Mouse (Mus musculus): Measurements from ENCODE around the gene Slc25a39.
A peak's percentile ranks its signal among the peaks of the same experiment; 100 is the strongest.

The Slc25a39 gene

GRCm38 (mm10) chr11:102407834-102408215 lies at the start of gene Slc25a39:
Slc25a39 (minus strand) TSS chr11:102407946.
- no peak for DNase-seq (ENCODE audit: low spot score)

GRCm38 (mm10) chr11:102455740-102456396 lies 48.1 kb upstream of the Slc25a39 start:
- peak; percentile 89 for DNase-seq (ENCODE audit: low spot score)

GRCm38 (mm10) chr11:102453131-102453530 lies 45.4 kb upstream of the Slc25a39 start:
- DNase-seq (ENCODE audit: low spot score): no peak

DNA sequence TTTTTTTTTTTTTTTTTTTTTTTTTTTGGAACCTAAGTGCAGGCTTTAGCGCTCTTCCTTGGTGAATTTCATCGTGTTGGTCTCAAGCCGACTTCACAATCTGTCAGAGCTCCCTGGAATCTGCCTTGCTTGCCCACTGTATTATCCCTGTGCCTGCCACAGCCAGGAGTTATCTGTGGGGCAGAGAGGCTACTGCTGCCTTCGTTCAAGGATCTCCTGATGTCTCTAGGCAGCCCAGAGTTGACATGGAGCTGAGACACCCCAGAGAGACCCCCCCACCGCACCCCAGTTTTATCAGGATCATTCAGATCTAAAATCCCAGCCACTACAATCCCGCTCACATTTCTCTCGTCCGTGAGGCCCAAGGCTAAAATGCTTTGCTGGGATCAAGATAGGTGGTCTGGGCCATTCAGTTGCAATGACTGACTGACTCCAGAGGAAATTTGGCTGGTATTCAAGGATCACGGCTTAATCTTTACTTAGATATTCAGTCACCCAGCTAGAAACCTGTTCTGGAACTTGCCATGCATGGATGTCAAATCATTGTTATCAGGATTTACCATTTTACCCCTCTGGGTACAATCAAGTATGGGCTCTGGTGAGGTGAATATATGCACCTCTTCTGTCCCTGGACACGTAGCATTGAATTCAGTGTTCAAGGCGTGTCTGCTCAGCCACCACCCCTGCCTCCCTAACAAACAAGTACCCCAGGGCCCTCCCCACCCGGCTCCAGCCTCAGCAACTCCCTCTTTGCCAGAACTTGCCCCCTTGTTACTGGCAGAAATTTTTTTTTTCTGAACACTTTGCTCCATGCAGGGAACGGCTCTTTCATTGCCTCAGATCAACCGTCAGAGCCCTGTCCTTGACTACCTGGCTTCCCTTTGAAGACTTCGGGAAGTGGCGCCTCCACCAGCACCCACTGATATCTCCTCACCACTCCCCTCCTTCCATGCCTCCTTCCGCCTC lies 41.6 kb upstream of the Slc25a39 start:
- DNase-seq (ENCODE audit: low spot score): no peak

GRCm38 (mm10) chr11:102448327-102448726 lies 40.6 kb upstream of the Slc25a39 start:
- no peak for DNase-seq (ENCODE audit: low spot score)

DNA sequence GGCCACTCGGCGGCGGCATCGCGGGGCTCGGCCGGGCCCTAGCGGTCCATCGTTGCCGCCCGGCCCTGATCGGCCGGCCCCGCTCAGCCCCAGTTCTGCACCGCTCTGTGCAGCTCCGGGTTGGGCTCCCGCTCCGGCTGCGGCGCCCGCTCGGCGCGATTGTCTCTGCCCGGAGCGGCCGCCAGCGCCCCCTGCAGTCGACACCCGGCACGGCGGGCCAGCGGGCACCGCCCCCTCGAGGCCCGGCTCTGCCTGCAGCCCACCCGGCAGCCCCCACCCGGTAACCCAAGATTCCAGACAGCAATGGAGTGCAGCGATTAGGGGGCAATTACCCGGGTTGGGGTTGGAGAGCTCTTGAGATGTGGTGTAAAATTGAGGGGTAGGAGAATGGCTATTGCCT lies 39.8 kb upstream of the Slc25a39 start, which contains the start of gene Fam171a2:
Fam171a2 (minus strand) TSS at position 186 of the 400 bp plus-strand sequence.
- DNase-seq (ENCODE audit: low spot score): peak; percentile 53

DNA sequence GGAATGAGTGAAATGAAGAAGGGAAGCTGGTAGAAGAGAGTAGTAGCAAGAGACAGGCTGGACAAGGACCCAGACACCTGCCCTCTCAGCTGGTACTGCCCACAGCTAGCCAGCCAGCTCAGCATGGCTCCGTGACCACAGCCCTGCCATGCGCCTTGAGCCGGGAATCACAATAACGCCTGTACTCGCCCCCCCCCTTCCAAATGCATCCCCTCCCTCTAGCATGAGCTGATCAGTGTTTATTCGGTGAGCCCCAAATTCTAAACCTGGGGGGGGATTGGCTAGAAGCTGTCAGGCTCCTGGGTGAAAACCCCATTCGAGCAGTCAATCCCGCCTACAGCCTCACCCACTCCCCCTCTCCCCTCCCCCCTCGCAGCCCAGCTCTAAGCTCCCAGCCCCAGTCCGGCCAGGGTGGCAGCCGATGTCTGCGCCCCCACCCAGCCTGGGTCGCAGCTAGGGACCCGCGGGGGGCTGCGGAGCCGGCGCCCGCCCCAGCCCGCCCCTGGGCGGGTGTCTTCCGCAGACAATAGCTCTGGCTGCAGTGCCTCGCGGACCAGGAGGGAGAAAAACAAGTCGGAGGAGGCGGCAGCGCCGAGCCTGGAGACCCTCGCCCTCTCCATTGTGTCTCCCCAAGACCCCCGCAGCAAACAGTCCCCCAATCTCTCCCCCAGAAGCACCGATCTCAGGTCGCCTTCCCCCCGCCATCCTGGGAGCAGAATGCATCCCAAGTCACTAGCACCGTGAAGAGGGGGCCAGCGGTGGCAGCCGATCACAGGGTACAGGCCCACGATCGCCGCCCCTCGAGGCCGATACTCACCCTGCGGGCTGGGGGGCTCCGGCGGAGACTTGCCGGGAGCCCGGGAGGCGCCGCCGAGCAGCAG lies 39.1 kb upstream of the Slc25a39 start:
- peak; percentile 42 for DNase-seq (ENCODE audit: low spot score)

- DNase-seq (ENCODE audit: low spot score): no peak
These were observed 38.2 kb upstream of the Slc25a39 start for GRCm38 (mm10) chr11:102445891-102446361.

DNA sequence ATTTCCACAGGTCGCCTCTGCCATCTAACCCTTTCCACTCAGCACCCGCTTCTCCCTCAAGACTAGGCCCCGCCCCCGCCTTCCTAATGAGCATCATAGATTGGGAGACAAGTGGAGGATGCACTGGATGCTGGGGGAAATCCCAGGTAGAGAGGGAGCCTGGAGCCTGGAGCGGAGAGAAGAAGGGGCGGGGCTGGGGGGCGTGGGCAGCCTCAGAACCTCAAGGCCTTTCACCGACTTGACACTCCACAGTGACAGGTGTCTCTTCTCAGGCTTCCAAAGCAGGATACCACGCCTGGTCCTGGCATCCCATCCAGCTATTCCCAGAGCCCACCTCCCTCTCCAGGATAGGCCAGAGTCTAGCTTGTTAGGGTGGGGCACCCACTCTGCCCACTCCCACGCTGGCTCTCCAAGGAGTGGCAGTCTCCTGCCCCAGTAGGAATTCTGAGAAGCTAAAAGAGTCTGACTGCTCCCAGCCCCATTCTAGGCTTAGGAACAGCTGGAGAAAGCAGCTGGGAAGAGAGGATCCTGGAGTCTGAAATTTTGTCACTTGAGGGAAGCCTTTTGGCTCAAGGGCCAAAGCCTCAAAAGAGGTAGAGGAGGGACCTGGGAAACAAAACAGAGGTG lies 37.6 kb upstream of the Slc25a39 start:
- DNase-seq (ENCODE audit: low spot score): no peak

GRCm38 (mm10) chr11:102444781-102445180 lies 37.0 kb upstream of the Slc25a39 start:
- no peak for DNase-seq (ENCODE audit: low spot score)

DNA sequence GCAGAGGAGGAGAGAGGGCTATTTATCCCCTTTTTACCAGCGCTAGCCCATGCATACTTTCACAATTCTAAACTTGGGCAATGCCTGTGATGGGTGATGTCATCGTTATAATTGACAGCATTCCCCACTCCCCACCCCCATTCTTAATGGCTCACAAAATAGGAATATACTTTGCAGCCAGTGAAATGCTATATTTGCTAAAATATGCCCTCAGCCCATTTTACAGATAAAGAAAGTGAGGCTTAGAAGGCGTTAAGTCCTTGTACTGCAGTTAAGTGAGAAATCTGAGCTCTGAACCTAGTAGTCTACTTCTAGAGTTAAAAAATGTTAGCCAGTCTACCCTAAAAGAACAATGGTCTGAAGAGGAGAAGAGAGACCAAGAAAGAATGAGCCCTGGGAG lies 36.6 kb upstream of the Slc25a39 start:
- no peak for DNase-seq (ENCODE audit: low spot score)

DNA sequence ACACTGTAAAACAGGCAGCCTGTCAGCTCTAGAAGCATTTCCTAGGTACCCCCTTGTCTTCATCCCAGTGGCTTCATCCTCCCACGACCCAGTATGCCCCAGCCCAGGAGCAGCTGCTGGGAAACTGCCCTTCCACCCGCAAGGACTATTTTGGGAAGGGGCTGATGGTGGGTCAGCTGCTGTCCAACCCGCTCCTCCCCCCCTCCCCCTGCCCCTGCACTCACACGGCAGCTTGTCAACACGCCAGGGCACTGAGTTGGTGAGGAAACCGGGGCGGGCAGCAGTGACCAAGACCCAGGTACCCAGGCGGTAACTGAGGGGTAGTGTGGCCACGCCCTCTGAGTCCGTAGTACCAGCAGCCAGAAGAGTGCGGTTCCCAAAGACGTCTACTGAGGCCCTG lies 36.0 kb upstream of the Slc25a39 start:
- DNase-seq (ENCODE audit: low spot score): no peak

- DNase-seq (ENCODE audit: low spot score): no peak
These were observed 34.3 kb upstream of the Slc25a39 start for GRCm38 (mm10) chr11:102442089-102442488.

DNA sequence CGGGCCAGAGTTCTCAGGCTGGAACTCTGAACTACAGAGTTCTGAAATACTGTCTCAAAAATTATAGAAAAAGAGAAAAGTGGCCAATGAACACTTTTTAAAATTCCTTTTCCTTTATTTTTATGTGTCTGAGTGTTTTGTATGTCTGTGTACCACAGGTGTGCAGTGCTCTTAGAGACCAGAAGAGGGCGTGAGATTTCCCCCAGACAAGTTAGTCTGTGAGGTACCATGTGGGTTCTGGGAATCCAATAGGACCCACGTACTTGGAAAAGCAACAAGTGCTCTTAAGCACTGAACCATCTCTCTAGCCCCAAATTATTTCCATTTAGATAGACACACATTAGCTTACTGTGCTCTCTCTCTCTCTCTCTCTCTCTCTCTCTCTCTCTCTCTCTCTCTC lies 33.7 kb upstream of the Slc25a39 start:
- DNase-seq (ENCODE audit: low spot score): no peak

DNA sequence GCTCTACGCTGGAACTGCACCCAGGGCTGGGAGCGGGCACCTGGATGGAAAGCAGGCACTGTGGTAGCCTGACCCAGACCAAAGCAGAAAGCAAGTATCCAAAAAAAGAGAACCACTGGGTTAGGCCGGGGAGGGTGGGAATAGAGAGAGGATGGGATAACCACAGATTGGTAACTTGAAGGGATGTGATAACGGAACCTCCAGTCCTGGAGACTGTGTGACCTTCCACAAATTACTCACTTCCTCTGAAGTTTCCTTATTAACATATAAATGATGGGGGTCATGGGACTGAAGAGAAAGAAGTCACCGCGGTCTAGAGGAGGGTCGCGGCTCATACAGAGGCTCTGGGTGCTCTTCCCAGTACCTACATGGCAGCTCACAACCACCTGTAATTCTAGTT lies 32.5 kb upstream of the Slc25a39 start:
- no peak for DNase-seq (ENCODE audit: low spot score)

DNA sequence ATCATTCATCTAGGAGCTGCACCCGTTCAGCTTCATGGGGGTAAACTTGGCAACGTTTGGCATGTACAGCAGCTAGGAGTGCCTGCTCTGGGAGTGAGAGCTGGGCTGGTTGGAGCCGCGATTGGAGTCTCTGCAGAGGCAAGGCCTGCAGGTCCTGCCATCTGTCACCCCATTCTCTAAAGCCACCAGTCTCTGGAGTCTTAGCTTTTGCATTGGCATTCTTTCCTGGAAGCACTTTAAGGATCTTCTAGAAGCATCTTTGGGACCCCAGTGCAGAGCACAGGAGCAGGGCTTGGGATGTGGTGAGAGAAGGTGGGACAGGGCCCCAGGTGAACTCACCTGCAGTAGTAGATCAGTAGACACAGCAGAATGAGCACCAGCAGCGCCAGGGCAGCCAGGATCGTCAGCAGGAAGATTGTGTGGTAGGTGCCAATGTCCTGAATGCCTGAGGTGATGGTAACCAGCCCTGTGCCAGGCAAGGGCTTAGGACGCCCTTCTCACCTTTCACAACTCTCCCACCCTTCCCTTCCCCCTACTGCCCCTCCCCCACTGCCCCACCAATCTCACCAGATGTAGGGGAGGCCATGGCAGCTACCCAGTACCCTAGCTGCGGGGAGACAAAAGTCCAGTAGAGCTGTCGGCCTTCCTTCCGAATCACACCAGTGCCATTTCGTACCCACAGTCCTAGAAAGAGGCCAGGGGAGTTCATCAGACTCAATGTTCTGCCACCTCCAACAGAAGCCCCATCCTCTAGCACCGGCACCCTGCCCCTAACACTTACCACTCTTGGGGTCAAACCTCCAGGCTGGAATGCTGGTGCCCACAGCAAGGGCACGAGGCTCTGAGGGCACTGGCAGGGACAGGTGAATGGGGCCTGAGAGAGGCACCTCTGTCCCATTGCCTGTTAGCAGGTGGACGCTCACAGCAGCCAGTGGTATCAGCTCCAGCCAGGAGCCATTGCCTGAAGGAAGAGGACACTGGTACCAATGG lies 31.6 kb upstream of the Slc25a39 start:
- DNase-seq (ENCODE audit: low spot score): no peak

GRCm38 (mm10) chr11:102438212-102439092 lies 30.7 kb upstream of the Slc25a39 start:
- peak; percentile 83 for DNase-seq (ENCODE audit: low spot score)

DNA sequence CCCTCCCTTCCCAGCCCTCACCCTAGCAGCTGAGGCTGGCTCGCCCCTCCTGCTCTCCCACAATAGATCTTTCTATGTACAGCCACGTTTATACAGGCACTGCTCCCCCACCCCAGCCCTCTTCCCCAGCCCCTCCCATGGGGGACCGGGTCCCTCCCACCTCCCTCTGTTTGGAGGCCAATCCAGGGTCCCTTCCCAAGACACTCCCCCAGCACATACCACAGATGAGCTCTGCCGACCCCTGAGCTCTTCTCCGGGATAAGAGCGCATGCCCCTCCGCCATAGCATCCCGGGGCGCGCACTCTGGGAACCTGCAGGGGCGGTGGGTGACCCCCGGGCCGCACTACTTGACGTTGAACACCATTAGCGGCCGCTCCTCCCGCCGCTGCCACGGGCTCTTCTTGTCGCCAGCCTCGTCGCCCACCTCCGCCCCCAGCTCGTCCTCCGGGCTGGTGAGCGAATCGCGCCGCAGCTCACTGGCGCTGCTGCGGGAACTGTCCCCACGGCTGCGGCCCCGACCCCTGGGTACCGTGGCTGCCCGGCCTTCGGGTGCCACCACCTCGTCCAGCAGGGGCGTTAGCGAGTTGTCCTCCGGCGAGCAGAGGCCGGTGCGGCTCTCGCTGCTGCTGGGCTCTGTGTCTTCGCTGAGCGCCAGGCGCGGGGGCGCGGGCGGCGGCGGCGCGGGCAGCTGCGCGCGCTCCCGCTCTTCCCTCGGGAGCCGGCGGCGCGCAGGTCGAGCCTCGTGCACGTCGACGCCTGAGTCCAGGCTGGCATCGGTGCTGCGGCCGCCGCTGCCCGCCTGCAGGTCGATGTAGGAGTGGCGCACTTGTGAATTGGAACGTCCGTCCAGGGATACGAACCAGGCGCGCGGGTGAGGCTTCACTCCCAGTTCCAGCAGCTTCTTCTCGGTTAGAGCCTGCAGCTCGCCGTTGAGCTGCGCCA lies 29.6 kb upstream of the Slc25a39 start:
- peak; percentile 53 for DNase-seq (ENCODE audit: low spot score)
